Mouse (Mus musculus) thymus, adult 2 months (tissue): ENCODE results near the gene Gria4.
"Not testable (repeated sequence)": the region's sequence is repeated elsewhere in the genome, so short reads cannot be mapped to it uniquely, and the experiment has no call there.

Experiments
- CTCF ChIP-seq: fragments of 200-500 bp; IDR thresholded peaks from 2 replicates; pipeline ENCODE4 v1.5.1; 2012; ENCODE audit warnings: mild to moderate bottlenecking, control low read depth, low read length, moderate library complexity, borderline replicate concordance; ENCODE audit not compliant: control insufficient read depth, poor library complexity, insufficient read depth; ENCODE audit errors: extremely low read depth
- POLR2A ChIP-seq: fragments of 200-500 bp; IDR thresholded peaks from 2 replicates; pipeline ENCODE4 v1.6.1; 2012; ENCODE audit warnings: mild to moderate bottlenecking, low read length, control low read depth, moderate library complexity; ENCODE audit not compliant: control insufficient read depth, poor library complexity, insufficient read depth; ENCODE audit errors: extremely low read depth

- not testable (repeated sequence) for TF ChIP-seq CTCF, POLR2A
Measured at GRCm38 (mm10) chr9:4810941-4811340, 14.9 kb upstream of the Gria4 start.
